Mouse (Mus musculus): ENCODE measurements around the gene Clca1.
"Not testable (repeated sequence)": the region's sequence is repeated elsewhere in the genome, so short reads cannot be mapped to it uniquely, and the experiment has no call there.

The Clca1 gene

DNA sequence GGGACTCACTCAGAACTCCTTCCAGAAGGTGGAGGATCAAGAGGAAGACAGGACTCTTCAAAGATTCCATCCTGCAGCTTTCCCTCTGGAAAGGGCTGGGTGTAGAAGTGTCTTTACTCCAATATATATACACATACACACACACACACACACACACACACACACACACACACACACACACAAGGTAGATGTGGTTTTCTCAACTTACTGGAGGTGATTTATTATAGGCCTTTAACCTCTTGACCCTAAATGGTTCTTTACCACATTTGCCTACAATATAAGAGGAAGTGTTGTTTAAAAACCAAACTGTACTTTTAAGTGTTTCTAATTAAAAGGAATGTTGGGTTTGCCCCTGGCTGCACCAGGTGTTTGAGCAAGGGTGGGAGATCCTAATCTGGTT is at the start of gene Clca1:
Gene Clca1 (minus strand): TSS at position 101 of the 400 bp plus-strand sequence.
- no peak for DNase-seq (ENCODE audit: low spot score in 2 of 2)

DNA sequence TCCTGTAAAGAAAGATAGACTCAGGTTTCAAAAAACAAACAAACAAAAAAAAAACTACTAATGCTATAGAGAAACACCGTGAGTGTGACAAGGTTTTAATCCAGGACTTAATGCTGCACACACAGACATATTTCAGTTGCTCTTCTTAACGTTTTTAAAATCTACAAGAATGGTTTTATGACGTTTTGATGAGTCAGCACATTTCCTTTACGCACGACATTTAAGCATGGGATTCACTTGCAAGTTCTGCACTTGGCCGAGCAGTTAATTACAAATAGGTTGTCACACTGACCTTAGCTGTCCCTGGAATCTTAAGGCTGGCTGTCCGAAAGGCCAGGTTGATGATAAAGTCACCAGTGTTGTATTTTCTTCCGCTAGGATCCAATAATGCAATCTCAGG is 48.3 kb upstream of the Clca1 start:
- no peak for DNase-seq (ENCODE audit: low spot score in 2 of 2)

- no peak for DNase-seq (ENCODE audit: low spot score in 2 of 2)
These were observed 45.8 kb upstream of the Clca1 start for GRCm38 (mm10) chr3:145078405-145078804.

GRCm38 (mm10) chr3:145072339-145072738 is 39.8 kb upstream of the Clca1 start:
- no peak for DNase-seq (ENCODE audit: low spot score in 2 of 2)

GRCm38 (mm10) chr3:145068964-145069363 is 36.4 kb upstream of the Clca1 start:
- no peak for DNase-seq (ENCODE audit: low spot score in 2 of 2)

GRCm38 (mm10) chr3:145055138-145055537 is 22.6 kb upstream of the Clca1 start:
- not testable (repeated sequence) for DNase-seq (ENCODE audit: low spot score in 2 of 2)

DNA sequence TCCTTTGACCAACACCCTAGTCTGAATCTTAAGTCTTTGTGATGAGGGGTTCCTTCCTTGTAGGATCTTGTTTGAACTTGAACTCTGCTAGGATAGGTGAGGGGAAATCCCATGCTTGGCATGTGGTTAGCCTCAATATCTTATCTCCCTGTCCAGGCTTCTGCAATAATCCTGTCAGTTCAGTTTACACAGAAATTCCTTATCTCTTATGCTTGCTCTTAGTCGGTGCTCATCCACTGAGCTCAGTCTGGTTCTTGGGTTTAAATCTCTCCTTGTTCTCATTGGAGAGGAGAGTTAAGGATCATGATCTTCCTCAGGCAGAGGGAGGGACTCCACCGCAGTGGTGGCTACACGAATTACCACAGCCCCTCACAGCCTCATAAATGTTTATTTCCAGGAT is 17.2 kb upstream of the Clca1 start:
- DNase-seq (ENCODE audit: low spot score in 2 of 2): no peak

- no peak for DNase-seq (ENCODE audit: low spot score in 2 of 2)
These were observed 6.2 kb upstream of the Clca1 start for GRCm38 (mm10) chr3:145038813-145039212.

DNA sequence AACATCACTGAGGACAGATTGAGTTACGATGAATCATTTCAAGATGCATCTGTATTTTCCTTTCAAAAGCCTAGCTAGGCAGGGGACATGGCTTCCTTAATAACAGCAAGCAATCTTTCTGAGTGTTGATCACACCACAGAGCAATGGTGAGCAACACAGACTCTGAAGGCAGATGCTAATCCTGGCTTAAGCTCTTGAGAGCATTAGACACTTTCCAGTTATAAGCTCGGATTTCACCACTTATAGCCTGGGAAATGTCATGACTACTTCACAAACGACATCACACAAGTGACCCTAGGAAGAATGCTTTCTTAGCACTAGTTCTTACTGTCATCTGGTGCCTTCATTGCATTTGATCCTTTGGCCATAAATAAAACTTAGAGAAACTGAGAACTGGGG is 4.5 kb downstream of the Clca1 start:
- no peak for DNase-seq (ENCODE audit: low spot score in 2 of 2)

DNA sequence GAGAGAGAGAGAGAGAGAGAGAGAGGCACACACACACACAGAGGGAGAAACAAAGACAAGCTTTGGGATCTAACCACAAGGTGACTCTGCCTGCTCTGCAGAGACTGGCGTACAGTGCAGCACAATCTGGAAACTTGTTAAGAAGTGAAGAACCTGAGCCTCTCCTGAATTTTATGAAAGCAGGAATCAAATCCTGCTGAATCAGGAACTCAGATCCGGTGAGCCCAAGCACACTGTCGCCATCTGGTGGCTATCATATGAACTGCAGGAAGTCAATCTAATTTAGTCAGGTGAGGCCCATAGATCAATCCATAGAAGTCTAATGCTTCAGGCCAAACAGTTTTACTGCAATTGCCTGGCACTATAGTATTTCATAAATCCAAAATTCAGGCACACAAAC is 5.8 kb downstream of the Clca1 start:
- peak; percentile 13 to 30 for DNase-seq (ENCODE audit: low spot score in 2 of 2)

GRCm38 (mm10) chr3:145017807-145018206 is 14.8 kb downstream of the Clca1 start:
- no peak for DNase-seq (ENCODE audit: low spot score in 2 of 2)

GRCm38 (mm10) chr3:145004422-145004821 is 28.2 kb downstream of the Clca1 start:
- DNase-seq (ENCODE audit: low spot score in 2 of 2): no peak

GRCm38 (mm10) chr3:145000912-145001311 is 31.7 kb downstream of the Clca1 start:
- no peak for DNase-seq (ENCODE audit: low spot score in 2 of 2)

DNA sequence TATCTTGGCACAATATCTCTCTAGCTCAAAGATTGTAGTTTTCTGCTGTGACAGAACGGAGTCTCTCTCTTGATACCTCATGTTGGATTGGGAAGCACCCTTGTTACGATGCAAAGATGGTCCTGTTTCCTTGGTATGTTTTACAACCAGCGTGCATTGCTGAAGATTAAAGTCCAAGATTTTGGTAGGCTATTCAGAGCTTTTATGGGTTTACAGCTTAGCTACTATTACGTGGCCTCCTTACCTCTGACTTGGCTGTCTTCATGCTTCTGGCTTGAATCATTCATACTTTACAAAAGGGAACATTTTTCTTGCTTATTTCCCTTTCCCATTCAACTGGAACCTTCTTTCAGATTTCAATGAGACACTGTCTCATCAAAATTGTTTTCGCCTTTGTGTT is 39.5 kb downstream of the Clca1 start:
- DNase-seq (ENCODE audit: low spot score in 2 of 2): no peak

DNA sequence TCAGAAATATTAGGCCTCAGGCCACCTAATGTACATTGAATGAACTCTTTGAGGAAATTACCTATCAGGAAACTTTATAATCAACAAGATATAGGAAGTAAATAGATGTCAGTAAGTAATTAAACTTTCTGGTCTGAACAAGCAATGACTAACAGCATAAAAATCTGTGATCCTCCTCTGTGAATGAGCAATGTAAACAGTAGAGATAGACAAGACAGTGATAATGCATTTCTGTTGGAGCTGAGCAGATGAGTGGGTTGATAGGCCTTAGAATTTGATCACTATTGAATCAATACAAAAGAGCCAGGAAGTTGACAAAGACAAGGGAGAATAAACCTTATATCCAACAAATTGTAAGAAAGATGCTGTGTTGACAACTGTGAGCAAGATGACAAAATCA is 40.0 kb downstream of the Clca1 start:
- no peak for DNase-seq (ENCODE audit: low spot score in 2 of 2)

DNA sequence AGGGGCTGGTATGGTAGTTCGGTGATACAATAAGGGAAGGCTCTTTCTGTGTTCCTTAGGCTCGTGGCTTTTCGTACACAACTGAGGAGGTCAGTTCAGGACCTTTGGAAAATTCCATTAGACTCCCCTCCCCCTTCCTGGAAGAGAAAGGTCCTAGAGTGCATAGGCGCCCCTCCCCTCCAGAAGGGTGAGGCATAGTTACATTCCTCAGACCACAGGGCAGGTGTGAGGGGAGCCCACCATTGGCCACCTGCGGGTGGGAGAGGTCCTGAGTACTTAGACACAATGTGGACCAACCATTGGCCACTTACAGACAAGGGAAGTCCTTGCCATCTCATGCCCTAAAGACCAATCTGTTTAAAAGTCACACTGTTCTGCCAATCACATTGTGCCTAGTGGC is 46.7 kb downstream of the Clca1 start:
- DNase-seq (ENCODE audit: low spot score in 2 of 2): no peak

- no peak for DNase-seq (ENCODE audit: low spot score in 2 of 2)
These were observed 52.0 kb downstream of the Clca1 start for GRCm38 (mm10) chr3:144980551-144980950.

GRCm38 (mm10) chr3:144977631-144978030 is 54.9 kb downstream of the Clca1 start:
- no peak for DNase-seq (ENCODE audit: low spot score in 2 of 2)

DNA sequence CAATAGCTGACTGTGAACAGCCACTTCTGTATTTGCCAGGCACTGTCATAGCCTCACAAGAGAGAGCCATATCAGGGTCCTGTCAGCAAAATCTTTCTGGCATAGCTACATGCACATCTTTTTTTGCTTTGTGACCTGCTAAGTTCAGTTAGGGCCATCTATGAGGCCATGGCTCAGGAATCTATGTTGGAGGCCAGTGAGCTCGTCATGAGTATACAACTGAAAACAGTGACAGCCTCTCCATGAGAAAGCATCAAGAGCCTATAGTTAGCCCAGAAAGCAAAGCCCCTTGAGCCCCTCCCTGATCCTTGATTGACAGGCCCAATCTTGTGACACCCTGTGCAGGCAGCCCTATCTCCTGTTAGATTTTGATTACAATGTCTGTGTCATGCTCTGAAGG is 56.5 kb downstream of the Clca1 start:
- DNase-seq (ENCODE audit: low spot score in 2 of 2): no peak

DNA sequence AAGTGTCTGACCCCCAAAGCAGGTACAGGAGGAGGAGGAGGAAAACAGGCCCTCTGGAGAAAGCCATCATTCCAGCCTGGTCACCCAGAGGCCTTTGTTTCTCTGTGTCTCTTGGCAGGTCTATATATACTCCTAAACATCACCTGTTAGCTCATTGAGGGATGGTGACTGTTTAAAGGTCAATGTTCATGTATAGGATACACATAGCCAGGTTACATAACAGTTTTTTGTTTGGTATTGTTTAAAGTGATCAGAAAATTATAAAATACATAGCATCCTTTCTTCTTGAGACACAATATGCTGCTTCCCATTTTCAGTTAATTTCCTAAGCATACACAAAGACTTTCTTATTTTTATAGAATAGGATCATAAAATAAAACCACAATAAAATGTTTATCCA is 57.6 kb downstream of the Clca1 start, which contains the start of gene Clca4a:
Gene Clca4a (minus strand): TSS at position 101 of the 400 bp plus-strand sequence.
- DNase-seq (ENCODE audit: low spot score in 2 of 2): no peak

DNA sequence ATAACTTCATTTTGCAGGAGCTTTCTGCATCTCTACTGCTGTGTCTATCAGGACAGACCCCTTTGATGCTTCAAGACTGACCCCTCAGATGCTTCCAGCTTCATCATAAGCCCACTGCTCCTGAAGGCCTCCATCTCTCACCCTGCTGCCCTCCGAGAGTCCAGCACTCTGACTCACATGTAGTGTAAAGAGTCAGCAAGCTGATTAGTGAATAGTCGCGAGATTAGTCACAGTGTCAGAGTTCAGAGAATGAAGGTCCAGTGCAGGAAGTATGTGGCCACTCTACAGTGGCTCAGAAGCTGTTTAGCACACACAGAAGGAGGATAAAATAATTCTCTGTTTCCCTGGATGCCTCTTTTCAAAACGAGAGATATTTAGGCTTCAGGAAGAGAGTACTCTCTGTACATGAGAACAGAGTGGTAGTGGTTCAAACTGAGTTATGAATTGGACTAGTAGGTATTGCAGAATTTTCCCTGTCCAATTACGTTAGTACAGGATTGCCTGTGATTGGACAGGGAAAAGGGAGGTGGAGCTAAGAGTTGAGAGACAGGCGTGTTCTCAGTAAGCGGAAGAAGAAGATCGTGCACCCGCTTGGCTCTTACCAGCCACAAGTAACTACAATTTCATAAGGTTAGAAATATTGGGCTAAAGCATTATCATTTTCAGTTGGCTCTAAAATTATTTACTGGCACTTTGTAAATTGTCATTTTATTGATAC is 60.9 kb downstream of the Clca1 start:
- no peak for DNase-seq (ENCODE audit: low spot score in 2 of 2)

DNA sequence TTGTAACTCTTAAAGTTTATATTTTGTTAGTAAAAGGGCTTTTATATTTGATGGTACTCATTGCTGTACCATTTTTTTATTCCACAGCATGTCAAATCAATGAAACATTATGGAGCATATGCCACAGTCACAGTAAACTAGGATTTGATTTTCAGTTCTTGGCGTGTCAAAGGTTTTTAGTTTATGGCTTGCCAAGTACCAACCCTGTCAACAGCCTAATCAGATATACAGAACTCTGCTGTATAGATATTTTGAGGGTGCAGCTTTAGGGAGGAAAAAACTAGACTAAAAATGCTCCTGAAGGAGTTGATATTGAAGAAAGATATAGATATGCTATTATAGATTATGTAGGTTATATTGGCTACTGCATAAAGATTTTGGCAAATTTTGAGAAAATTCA is 62.8 kb downstream of the Clca1 start:
- no peak for DNase-seq (ENCODE audit: low spot score in 2 of 2)

GRCm38 (mm10) chr3:144966074-144966473 is 66.5 kb downstream of the Clca1 start:
- no peak for DNase-seq (ENCODE audit: low spot score in 2 of 2)

All from frontal cortex, postnatal 25 days (tissue).